Mouse (Mus musculus) testis, adult 2 months (tissue): Measurements from ENCODE around the gene Upp2. TPM values are rescaled to one million over a fixed set of nuclear protein-coding genes. Genes with fewer than 3 reads are reported as not detected.

ENCODE experiments used
- H3K27ac ChIP-seq: fragments of 200-500 bp; 2 replicates; pipeline ENCODE4 v1.5.1; 2012; ENCODE audit warnings: low read depth, low read length; ENCODE audit not compliant: control insufficient read depth, insufficient read depth
- H3K27me3 ChIP-seq: fragments of 200-500 bp; 2 replicates; pipeline ENCODE4 v1.6.1; 2012; ENCODE audit warnings: mild to moderate bottlenecking, low read length, moderate library complexity; ENCODE audit not compliant: control insufficient read depth, insufficient read depth
- H3K36me3 ChIP-seq: fragments of 200-500 bp; 2 replicates; pipeline ENCODE4 v1.6.1; 2012; ENCODE audit warnings: mild to moderate bottlenecking, low read length; ENCODE audit not compliant: control insufficient read depth, insufficient read depth
- H3K4me1 ChIP-seq: fragments of 200-500 bp; 2 replicates; pipeline ENCODE4 v1.6.1; 2012; ENCODE audit warnings: low read length; ENCODE audit not compliant: control insufficient read depth, insufficient read depth
- H3K4me3 ChIP-seq: fragments of 200-500 bp; 2 replicates; pipeline ENCODE4 v1.5.1; 2012; ENCODE audit warnings: low read depth, mild to moderate bottlenecking, low read length, moderate library complexity, mixed read lengths; ENCODE audit not compliant: control insufficient read depth
- CTCF ChIP-seq: fragments of 200-500 bp; IDR thresholded peaks from 2 replicates; pipeline ENCODE4 v1.5.1; 2012; ENCODE audit warnings: low read depth, mild to moderate bottlenecking, inconsistent platforms, low read length, moderate library complexity; ENCODE audit not compliant: control insufficient read depth, insufficient read depth, insufficient replicate concordance
- POLR2A ChIP-seq: fragments of 200-500 bp; IDR thresholded peaks from 2 replicates; pipeline ENCODE4 v1.6.1; 2012; ENCODE audit warnings: low read depth, mild to moderate bottlenecking, inconsistent platforms, low read length, moderate library complexity; ENCODE audit not compliant: control insufficient read depth
- polyA plus RNA-seq: library from polyadenylated mRNA; depleted of rRNA; stranded (reverse); fragments of >200 nt; gene quantifications from 2 replicates; pipeline ENCODE4 v1.2.3, GENCODE M21; 2012

Gene Upp2
- polyA plus RNA-seq, 1 experiment = 7.0 TPM

- Histone ChIP-seq H3K27ac (no peak overlapping the region), H3K4me1 (no peaks in the 10 kb centered on the region), H3K36me3 (no peaks in the 10 kb centered on the region), H3K4me3 (no peak overlapping the region), H3K27me3 (no peaks in the 10 kb centered on the region)
- TF ChIP-seq CTCF = no peak
- no peak for TF ChIP-seq POLR2A
These were observed 28.9 kb upstream of the Upp2 start for GRCm38 (mm10) chr2:58538196-58538595.

GRCm38 (mm10) chr2:58543252-58543651 is 23.8 kb upstream of the Upp2 start:
- no peaks in the 10 kb centered on the region for H3K27me3 ChIP-seq
- no peak overlapping the region for H3K4me3 ChIP-seq
- no peaks in the 10 kb centered on the region for H3K36me3 ChIP-seq
- no peak overlapping the region for H3K27ac ChIP-seq
- no peaks in the 10 kb centered on the region for H3K4me1 ChIP-seq
- TF ChIP-seq CTCF (no peak), POLR2A (no peak)

DNA sequence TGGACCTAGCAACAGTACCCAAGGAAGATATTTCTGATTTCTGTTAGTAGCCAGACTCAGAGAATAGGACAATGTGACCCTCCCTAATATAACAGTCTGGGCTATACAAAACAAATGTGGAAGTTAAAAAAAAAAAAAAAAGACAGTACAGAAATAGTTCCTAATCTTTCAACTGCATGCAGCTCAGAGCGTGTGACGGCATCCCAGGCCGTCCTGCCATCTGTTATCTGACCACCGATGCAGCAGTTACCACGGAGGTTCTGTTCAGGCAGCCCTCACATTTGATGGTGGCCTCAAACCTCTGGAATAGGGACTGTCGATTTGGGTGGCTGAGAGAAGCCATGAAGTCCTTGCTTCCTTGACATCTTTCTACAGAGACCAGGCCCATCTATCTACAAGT is 22.7 kb upstream of the Upp2 start:
- Histone ChIP-seq H3K27ac (no peak overlapping the region), H3K4me3 (no peak overlapping the region), H3K36me3 (no peaks in the 10 kb centered on the region), H3K27me3 (no peaks in the 10 kb centered on the region), H3K4me1 (no peaks in the 10 kb centered on the region)
- TF ChIP-seq POLR2A (no peak), CTCF (no peak)

GRCm38 (mm10) chr2:58546264-58546663 is 20.8 kb upstream of the Upp2 start:
- TF ChIP-seq CTCF (no peak), POLR2A (no peak)
- Histone ChIP-seq H3K36me3 (no peaks in the 10 kb centered on the region), H3K4me3 (no peak overlapping the region), H3K4me1 (no peaks in the 10 kb centered on the region), H3K27me3 (no peaks in the 10 kb centered on the region), H3K27ac (no peak overlapping the region)

DNA sequence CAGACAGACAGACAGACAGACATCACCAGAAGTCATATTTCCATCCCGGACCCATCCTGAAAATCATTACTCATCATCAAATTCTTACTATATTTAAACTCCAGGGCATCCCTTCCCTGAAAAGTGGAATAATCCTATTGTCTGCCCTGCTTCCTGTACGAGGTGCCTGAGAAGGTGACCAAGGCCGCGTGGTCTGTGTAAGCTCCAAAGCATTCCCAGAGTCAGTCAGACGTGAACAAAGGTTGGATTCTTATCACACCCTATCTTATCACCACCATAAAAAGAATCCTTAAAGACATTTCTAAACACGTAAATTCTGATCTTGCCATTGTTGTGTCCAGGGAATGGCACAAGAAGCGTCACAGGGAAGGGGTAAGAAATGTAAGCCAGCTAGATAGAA is 18.2 kb upstream of the Upp2 start:
- Histone ChIP-seq H3K4me3 (no peak overlapping the region), H3K36me3 (no peaks in the 10 kb centered on the region), H3K27ac (no peak overlapping the region), H3K4me1 (no peaks in the 10 kb centered on the region), H3K27me3 (no peaks in the 10 kb centered on the region)
- TF ChIP-seq CTCF = no peak
- no peak for TF ChIP-seq POLR2A

DNA sequence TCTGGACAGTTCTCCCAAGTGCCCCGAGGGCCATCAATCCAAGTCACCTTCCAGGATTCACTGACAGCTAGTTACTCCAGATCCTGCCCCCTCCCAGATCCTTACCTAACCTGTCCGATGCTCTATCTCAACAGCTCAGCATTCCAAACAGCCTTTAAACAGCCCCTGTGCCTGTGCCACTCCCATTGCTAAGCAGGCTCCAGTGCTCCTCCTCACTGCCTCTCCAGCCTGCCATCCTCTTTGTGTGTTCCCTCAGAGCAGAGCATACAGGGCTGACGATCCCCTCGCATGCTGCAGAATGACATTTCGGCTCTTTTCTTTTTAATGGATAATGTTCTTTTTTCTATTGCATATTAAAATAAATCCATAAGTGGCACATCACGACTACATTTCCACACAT is 17.1 kb upstream of the Upp2 start:
- no peaks in the 10 kb centered on the region for H3K36me3 ChIP-seq
- no peak overlapping the region for H3K4me3 ChIP-seq
- TF ChIP-seq POLR2A = no peak
- no peak overlapping the region for H3K27ac ChIP-seq
- no peaks in the 10 kb centered on the region for H3K27me3 ChIP-seq
- H3K4me1 ChIP-seq = no peaks in the 10 kb centered on the region

DNA sequence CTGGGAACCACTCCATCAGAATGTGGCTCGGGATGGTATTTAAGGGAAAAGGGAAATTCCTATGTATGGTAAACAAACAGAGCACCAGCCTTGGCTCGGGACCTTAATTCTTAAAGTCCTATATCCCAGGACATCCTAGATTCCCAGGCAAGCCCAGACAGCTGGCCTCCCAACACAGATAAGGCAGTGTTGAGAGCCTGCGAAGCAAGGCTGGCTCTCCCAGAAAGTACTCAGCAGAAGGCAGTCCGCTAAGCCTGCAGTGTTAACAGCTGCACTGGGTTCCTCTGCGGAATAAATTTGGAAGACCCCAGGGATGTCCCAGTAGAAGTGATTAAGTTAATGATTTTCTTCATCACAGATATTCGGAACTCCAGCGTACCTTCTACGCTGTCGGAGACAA is 16.6 kb upstream of the Upp2 start:
- no peak overlapping the region for H3K27ac ChIP-seq
- H3K36me3 ChIP-seq = no peaks in the 10 kb centered on the region
- TF ChIP-seq CTCF (no peak), POLR2A (no peak)
- H3K4me3 ChIP-seq = no peak overlapping the region
- no peaks in the 10 kb centered on the region for H3K4me1 ChIP-seq
- H3K27me3 ChIP-seq = no peaks in the 10 kb centered on the region

DNA sequence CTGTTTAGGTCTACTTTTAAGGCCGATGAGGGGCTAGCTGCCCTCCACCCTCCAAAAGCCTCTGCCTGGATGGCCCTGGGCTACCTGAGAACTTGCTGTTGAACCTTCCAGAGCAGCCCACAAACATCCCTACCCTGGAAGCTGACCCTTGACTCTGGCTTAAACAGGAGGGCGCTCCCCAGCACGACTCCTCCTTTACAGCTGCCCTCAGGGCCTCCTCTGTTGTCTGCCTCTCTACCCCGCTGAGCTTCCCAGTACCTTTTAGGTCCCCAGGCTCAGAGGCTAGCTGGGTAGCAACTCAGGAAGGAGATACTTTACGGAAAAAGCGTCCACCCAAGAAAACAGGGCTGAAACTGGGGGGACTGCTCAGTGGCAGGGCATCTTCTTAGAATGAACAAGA is 15.2 kb upstream of the Upp2 start:
- Histone ChIP-seq H3K4me1 (no peaks in the 10 kb centered on the region), H3K27ac (no peak overlapping the region)

More for the DNA sequence above, 15.2 kb upstream of the Upp2 start:
- H3K36me3 ChIP-seq = no peaks in the 10 kb centered on the region
- no peak overlapping the region for H3K4me3 ChIP-seq
- TF ChIP-seq CTCF (no peak), POLR2A (no peak)
- no peaks in the 10 kb centered on the region for H3K27me3 ChIP-seq
